ENCODE assay signal across 17 mouse cellular contexts in genomic region chr12:81748021-81748576, GRCm38 (mm10). TPM values are rescaled to one million over a fixed set of nuclear protein-coding genes. Genes with fewer than 3 reads are reported as not detected.
DNase-seq lines count a peak whose midpoint lies in the region; ATAC-seq and TF ChIP-seq lines count a peak whose summit lies in the region.
"Had no signal": no experiment of that assay in that cellular context is flagged by ENCODE, and none has a peak within 500 bp of the region (broad histone marks: within the 10 kb centered on the region; RNA-seq: fewer than 3 reads in every experiment).

No protein-coding gene starts in this region.

- H3K27ac ChIP-seq in kidney, adult 2 months (ENCODE audit: insufficient read depth, low read depth, low read length): no peak overlapping the region
- H3K27ac ChIP-seq in kidney, embryonic 14.5 days (ENCODE audit: low read depth, low read length): no peak overlapping the region
- no peak overlapping the region for H3K27ac ChIP-seq in CH12.LX (ENCODE audit: insufficient read depth, low read depth)
- H3K27ac ChIP-seq in left cerebral cortex, adult 2 months: no peak overlapping the region
- H3K27ac ChIP-seq: forebrain, embryonic 12.5 days; gastrocnemius, adult 2 months; intestine, embryonic 15.5 days; lung, embryonic 15.5 days; midbrain, embryonic 12.5 days had no signal

- no peak overlapping the region for H3K4me3 ChIP-seq in kidney, adult 2 months (ENCODE audit: insufficient read depth, low read depth, low read length)
- H3K4me3 ChIP-seq in kidney, embryonic 14.5 days (ENCODE audit: low read length): no peak overlapping the region
- no peak overlapping the region for H3K4me3 ChIP-seq in CH12.LX (replicated peaks in 1 of 3; ENCODE audit: low read depth in 2 of 3, low read length in 2 of 3, poor library complexity in 1 of 3)
- no peak overlapping the region for H3K4me3 ChIP-seq in left cerebral cortex, adult 2 months
- H3K4me3 ChIP-seq: forebrain, embryonic 12.5 days; gastrocnemius, adult 2 months; intestine, embryonic 15.5 days; lung, embryonic 15.5 days; midbrain, embryonic 12.5 days had no signal

- no peaks in the 10 kb centered on the region for H3K79me2 ChIP-seq in CH12.LX (replicated peaks; ENCODE audit: control insufficient read depth, extremely low read depth, insufficient read depth, poor library complexity, severe bottlenecking)

- ATAC-seq in kidney, embryonic 14.5 days (ENCODE audit: low FRiP score, low TSS enrichment): no peak
- ATAC-seq in megakaryocyte, adult 5-6 weeks (ENCODE audit: poor library complexity, severe bottlenecking): 0 out of 2 replicates have a peak, but pooled peaks have one; percentile 25
- no peak for ATAC-seq in inflammation-experienced regulatory T-cells, adult 6 months

- 20% methylated on average over 4 of the region's 4 CpGs for WGBS in kidney, adult 2 months
- 48% methylated on average over 4 of the region's 4 CpGs for WGBS in kidney, embryonic 14.5 days

- H3K4me2 ChIP-seq in kidney, embryonic 14.5 days (replicated peaks; ENCODE audit: low read depth, low read length): no peak overlapping the region
- no peak overlapping the region for H3K4me2 ChIP-seq in CH12.LX (ENCODE audit: insufficient read depth, low read depth, poor library complexity, severe bottlenecking)
- H3K4me2 ChIP-seq: forebrain, embryonic 12.5 days; intestine, embryonic 15.5 days; lung, embryonic 15.5 days; midbrain, embryonic 12.5 days had no signal

- in situ Hi-C loops in CH12.LX (cut with MboI; ENCODE audit: low pct_ligation_motif_present, low pct_unique_long_range_greater_than_20kb, low sequenced_read_pairs): no loop called here

- DNase-seq in kidney, adult 2 months: peak; percentile 5
- DNase-seq in CH12.LX (ENCODE audit: extremely low read depth) (no peak), adipocyte (ENCODE audit: low spot score) (peak; percentile 10)
- DNase-seq in thymus, postnatal 36 days: no peak
- DNase-seq in left cerebral cortex, adult 2 months (ENCODE audit: extremely low spot score in 1 of 2, low spot score in 2 of 2): no peak
- DNase-seq: adrenal gland, adult 8-10 months; gastrocnemius, adult 2 months; heart, adult 18-20 months; right cerebral cortex, postnatal 14 days; thymus, adult 18-20 months had no signal

- H3K4me1 ChIP-seq in kidney, adult 2 months (ENCODE audit: control insufficient read depth, insufficient read depth, low read length): no peaks in the 10 kb centered on the region
- no peaks in the 10 kb centered on the region for H3K4me1 ChIP-seq in kidney, embryonic 14.5 days (ENCODE audit: control insufficient read depth, insufficient read depth, low read length)
- H3K4me1 ChIP-seq in CH12.LX (ENCODE audit: control insufficient read depth in 1 of 2, insufficient read depth in 2 of 2): peaks cover 10 to 52% of the 10 kb centered on the region in 2 experiments
- H3K4me1 ChIP-seq: midbrain, embryonic 12.5 days had no signal

- TF ChIP-seq EP300 in CH12.LX (IDR thresholded peaks at IDR 0.05; ENCODE audit: low read length): no peak

- H3K36me3 ChIP-seq in kidney, adult 2 months (ENCODE audit: control insufficient read depth, insufficient read depth, low read length): no peaks in the 10 kb centered on the region
- no peaks in the 10 kb centered on the region for H3K36me3 ChIP-seq in kidney, embryonic 14.5 days (ENCODE audit: control insufficient read depth, insufficient read depth, low read length)
- H3K36me3 ChIP-seq in CH12.LX (replicated peaks in 1 of 2; ENCODE audit: control insufficient read depth in 1 of 2, insufficient read depth in 1 of 2, low read length in 1 of 2): no peaks in the 10 kb centered on the region
- H3K36me3 ChIP-seq: forebrain, embryonic 12.5 days; intestine, embryonic 15.5 days; lung, embryonic 15.5 days had no signal

- no peaks in the 10 kb centered on the region for H3K27me3 ChIP-seq in kidney, adult 2 months (replicated peaks; ENCODE audit: control insufficient read depth, insufficient read depth, low read length)
- H3K27me3 ChIP-seq in kidney, embryonic 14.5 days (ENCODE audit: control insufficient read depth, insufficient read depth, low read length): no peaks in the 10 kb centered on the region
- H3K27me3 ChIP-seq in CH12.LX (replicated peaks): no peaks in the 10 kb centered on the region
- H3K27me3 ChIP-seq: forebrain, embryonic 12.5 days; intestine, embryonic 15.5 days; lung, embryonic 15.5 days; midbrain, embryonic 12.5 days had no signal

- dilution Hi-C loops in CH12.LX (cut with MboI; ENCODE audit: extremely low pct_ligation_motif_present, extremely low pct_unique_long_range_greater_than_20kb, low sequenced_read_pairs): no loop called here

- TF ChIP-seq CTCF in kidney, adult 2 months (conservative IDR thresholded peaks at IDR 0.05; ENCODE audit: insufficient read depth, insufficient read length, low read depth, low read length): no peak
- TF ChIP-seq CTCF in CH12.LX (conservative IDR thresholded peaks at IDR 0.05 in 1 of 2, IDR thresholded peaks at IDR 0.05 in 1 of 2; ENCODE audit: low read depth in 2 of 2, low read length in 2 of 2): no peak
- no peak for TF ChIP-seq CTCF in left cerebral cortex, adult 2 months (IDR thresholded peaks at IDR 0.05)

- no peak overlapping the region for H3K9ac ChIP-seq in kidney, embryonic 14.5 days (ENCODE audit: low read depth, low read length)
- H3K9ac ChIP-seq in CH12.LX (ENCODE audit: insufficient read depth, low read depth): no peak overlapping the region
- H3K9ac ChIP-seq: forebrain, embryonic 12.5 days; intestine, embryonic 15.5 days; lung, embryonic 15.5 days; midbrain, embryonic 12.5 days had no signal

- TF ChIP-seq RAD21 in CH12.LX (IDR thresholded peaks at IDR 0.05; ENCODE audit: low read depth, low read length): no peak

- H3K9me3 ChIP-seq in kidney, embryonic 14.5 days (ENCODE audit: control insufficient read depth, low read length): no peaks in the 10 kb centered on the region
- H3K9me3 ChIP-seq in CH12.LX (replicated peaks; ENCODE audit: low read length): no peaks in the 10 kb centered on the region
- H3K9me3 ChIP-seq: forebrain, embryonic 12.5 days; intestine, embryonic 15.5 days; lung, embryonic 15.5 days; midbrain, embryonic 12.5 days had no signal

- no peak for TF ChIP-seq POLR2A in kidney, adult 2 months (IDR thresholded peaks at IDR 0.05; ENCODE audit: low read depth, low read length)
- TF ChIP-seq POLR2A in CH12.LX (IDR thresholded peaks at IDR 0.05; ENCODE audit: low read depth, low read length): no peak

- intact Hi-C loops in left cerebral cortex, adult 2 months (cut with DNase I): no loop called here

TF ChIP-seq in CH12.LX, 34 proteins besides CTCF, POLR2A, EP300 and RAD21:
- no peak for TF ChIP-seq RCOR1 (conservative IDR thresholded peaks at IDR 0.05; ENCODE audit: low read depth, low read length)
- TF ChIP-seq HCFC1 (IDR thresholded peaks at IDR 0.05; ENCODE audit: low read depth, low read length): no peak
- TF ChIP-seq IRF4 (IDR thresholded peaks at IDR 0.05; ENCODE audit: low read depth, low read length): no peak
- no peak for TF ChIP-seq MYC (IDR thresholded peaks at IDR 0.05; ENCODE audit: low read depth, low read length)
- no peak for TF ChIP-seq KAT2A (IDR thresholded peaks at IDR 0.05; ENCODE audit: insufficient replicate concordance, low read length)
- no peak for TF ChIP-seq PAX5 (IDR thresholded peaks at IDR 0.05; ENCODE audit: low read length)
- TF ChIP-seq MAFK (IDR thresholded peaks at IDR 0.05; ENCODE audit: insufficient replicate concordance, low read length): peak; percentile 73; the same call in 1 of the 2 replicates
- no peak for TF ChIP-seq MAZ (IDR thresholded peaks at IDR 0.05; ENCODE audit: low read depth, low read length)
- no peak for TF ChIP-seq SMC3 (IDR thresholded peaks at IDR 0.05; ENCODE audit: low read depth, low read length)
TF ChIP-seq in CH12.LX: peak in this region for 1.

RNA-seq across cellular contexts. Expression of gene Map3k9, which starts 32.9 kb away (rescaled TPM):
- polyA plus RNA-seq in kidney, adult 2 months (2012; rRNA removed): 3.4 and 3.9 TPM in 2 replicates
- polyA plus RNA-seq in kidney, embryonic 14.5 days (2014; fragmentation: Nextera tagmentation; extraction: Ambion mirVana): 0.99 and 1.9 TPM in 2 replicates
- total RNA-seq in CH12.LX (2012; rRNA removed): 0.34 and 0.38 TPM in 2 replicates
- total RNA-seq in CH12.LX (2014; rRNA removed): not detected in 2 replicates
- polyA plus RNA-seq in CH12.LX (2012; ENCODE audit: insufficient read length, low read depth): 0.10 and 0.13 TPM in 2 replicates
- 4.6 TPM in 2 replicates for total RNA-seq in megakaryocyte, adult 5-6 weeks (2015)
- 6.3 and 11.0 TPM in 2 replicates for total RNA-seq in megakaryocyte, adult 5-6 weeks (2017)
- under 1 TPM in 2 of 3 experiments, not detected in 1; 0.11 to 0.20 TPM for polyA plus RNA-seq in inflammation-experienced regulatory T-cells, adult 6 months (2017; shearing (Covaris generic))
- 10 to 100 TPM; 63.3 to 68.9 TPM for total RNA-seq in left cerebral cortex, adult 2 months (2021)

Comparison
In these comparisons a context has a peak if more than half of its experiments do, and no peak if none do; other contexts are left out.
1. DNase-seq: peak in kidney, adult 2 months (single experiment) and adipocyte (single experiment); none in CH12.LX (single experiment), thymus, postnatal 36 days (0 of 2) and left cerebral cortex, adult 2 months (0 of 2).